Mouse (Mus musculus) embryonic fibroblast, embryonic 13.5 days (primary cell): ENCODE data around the gene Azin2.

Experiments
- CTCF ChIP-seq: IDR thresholded peaks from 2 replicates; pipeline ENCODE4 v1.5.1; 2011; ENCODE audit warnings: mild to moderate bottlenecking, control low read depth, low read length, moderate library complexity, borderline replicate concordance; ENCODE audit not compliant: insufficient read depth
- POLR2A ChIP-seq: IDR thresholded peaks from 2 replicates; pipeline ENCODE4 v1.6.1; 2011; ENCODE audit warnings: low read depth, mild to moderate bottlenecking, control low read depth, low read length, moderate library complexity

DNA sequence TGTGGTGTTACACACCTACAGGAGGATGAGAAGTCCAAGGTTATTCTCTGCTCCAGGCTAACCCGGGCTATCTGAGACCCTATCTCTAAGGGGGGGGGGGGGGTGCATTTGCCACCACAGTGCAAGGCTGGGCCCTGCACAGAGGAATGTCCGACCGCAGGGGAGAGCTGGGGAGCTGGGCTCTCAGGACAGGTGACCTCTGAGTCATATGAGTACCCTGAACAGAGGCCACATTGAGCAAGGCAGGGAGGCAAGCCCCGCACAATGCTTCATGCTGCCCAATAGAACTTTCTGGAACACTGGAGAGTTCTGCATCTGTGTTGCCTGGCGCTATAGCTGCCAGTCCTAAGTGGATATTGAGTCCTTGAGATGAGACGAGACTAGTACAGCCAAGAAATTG lies 70.1 kb downstream of the Azin2 start:
- no peak for TF ChIP-seq CTCF
- no peak for TF ChIP-seq POLR2A
